22 mouse cellular contexts compared by ENCODE assay signal in genomic region chr10:65179101-65179500, GRCm38 (mm10).
DNase-seq lines count a peak whose midpoint lies in the region; ATAC-seq and TF ChIP-seq lines count a peak whose summit lies in the region.
"Had no signal": no experiment of that assay in that cellular context is flagged by ENCODE, and none has a peak within 500 bp of the region (broad histone marks: within the 10 kb centered on the region; RNA-seq: fewer than 3 reads in every experiment).

No protein-coding gene starts in this region.

- H3K9me3 ChIP-seq in kidney, postnatal 0 days (replicated peaks; ENCODE audit: low read length), result no peaks in the 10 kb centered on the region
- H3K9me3 ChIP-seq: embryonic facial prominence, embryonic 10.5 days; heart, embryonic 12.5 days; hindbrain, embryonic 13.5 days; limb, embryonic 13.5 days; neural tube, embryonic 13.5 days had no signal

- H3K36me3 ChIP-seq in kidney, postnatal 0 days (ENCODE audit: insufficient read depth, low read length), result no peaks in the 10 kb centered on the region
- H3K36me3 ChIP-seq: embryonic facial prominence, embryonic 10.5 days; heart, embryonic 12.5 days; hindbrain, embryonic 13.5 days; limb, embryonic 13.5 days; neural tube, embryonic 13.5 days had no signal

- no peak overlapping the region for H3K9ac ChIP-seq in kidney, postnatal 0 days (ENCODE audit: low read depth, low read length)
- H3K9ac ChIP-seq: heart, embryonic 12.5 days; hindbrain, embryonic 13.5 days; limb, embryonic 13.5 days; liver, embryonic 14.5 days; neural tube, embryonic 13.5 days had no signal

- H3K27ac ChIP-seq in kidney, postnatal 0 days, result no peak overlapping the region
- H3K27ac ChIP-seq: embryonic facial prominence, embryonic 10.5 days; hindbrain, embryonic 13.5 days; limb, embryonic 13.5 days; liver, embryonic 14.5 days; neural tube, embryonic 13.5 days had no signal

- H3K4me1 ChIP-seq in kidney, postnatal 0 days (replicated peaks; ENCODE audit: insufficient read depth, low read length), result no peaks in the 10 kb centered on the region
- H3K4me1 ChIP-seq: embryonic facial prominence, embryonic 10.5 days; heart, embryonic 12.5 days; hindbrain, embryonic 13.5 days; limb, embryonic 13.5 days; neural tube, embryonic 13.5 days had no signal

- no peak for DNase-seq in cerebellum, adult 11-12 months
- DNase-seq in kidney, postnatal 0 days (ENCODE audit: low spot score), result peak; percentile 5
- DNase-seq in kidney, postnatal 10 days, result no peak
- DNase-seq in cerebellum, adult 9-11 months, result peak; percentile 19
- DNase-seq in layer of hippocampus, adult 8-10 months (ENCODE audit: low spot score in 2 of 2), result peak; percentile 5 to 9
- no peak for DNase-seq in thymus, postnatal 4 days
- DNase-seq in Muller cell, postnatal 12 days (ENCODE audit: inconsistent ontology term), result no peak
- DNase-seq: adrenal gland, postnatal 10 days; heart, postnatal 14 days; kidney, adult 9 months; right cerebral cortex, adult 18-20 months; thymus, postnatal 36 days had no signal

- no peak overlapping the region for H3K4me3 ChIP-seq in kidney, postnatal 0 days (replicated peaks; ENCODE audit: low read depth, low read length)
- H3K4me3 ChIP-seq: embryonic facial prominence, embryonic 10.5 days; heart, embryonic 12.5 days; hindbrain, embryonic 13.5 days; limb, embryonic 13.5 days; neural tube, embryonic 13.5 days had no signal

- no peak for TF ChIP-seq CTCF in kidney, postnatal 0 days (IDR thresholded peaks at IDR 0.05; ENCODE audit: low read depth)

- 0 out of 2 replicates have a peak, but pooled peaks have one; percentile 64 for ATAC-seq in cerebellum, adult (ENCODE audit: insufficient number of reproducible peaks, low FRiP score, low TSS enrichment)
- no peak for ATAC-seq in kidney, postnatal 0 days (replicated peaks; ENCODE audit: low FRiP score, low read depth)
- ATAC-seq: activated CD4-positive, CD25-positive, alpha-beta regulatory T cell, adult 4 months; CD4-positive, CD25-positive, alpha-beta regulatory T cell, adult 4 months had no signal

- H3K27me3 ChIP-seq in kidney, postnatal 0 days (ENCODE audit: insufficient read depth, low read length), result no peaks in the 10 kb centered on the region
- H3K27me3 ChIP-seq: heart, embryonic 12.5 days; hindbrain, embryonic 13.5 days; limb, embryonic 13.5 days; neural tube, embryonic 13.5 days had no signal

- H3K4me2 ChIP-seq in kidney, postnatal 0 days (ENCODE audit: low read length), result no peak overlapping the region
- H3K4me2 ChIP-seq: heart, embryonic 12.5 days; hindbrain, embryonic 13.5 days; limb, embryonic 13.5 days; midbrain, embryonic 11.5 days; neural tube, embryonic 13.5 days had no signal

Comparison
In these comparisons a context has a peak if more than half of its experiments do, and no peak if none do; other contexts are left out.
1. DNase-seq: peak in kidney, postnatal 0 days (single experiment), cerebellum, adult 9-11 months (single experiment) and layer of hippocampus, adult 8-10 months (2 of 2); none in cerebellum, adult 11-12 months (single experiment), kidney, postnatal 10 days (single experiment), thymus, postnatal 4 days (single experiment) and Muller cell, postnatal 12 days (single experiment).